Comparison of ENCODE assay signal across 26 mouse cellular contexts in genomic region chr5:65068166-65068565, GRCm38 (mm10). TPM values are rescaled to one million over a fixed set of nuclear protein-coding genes. Genes with fewer than 3 reads are reported as not detected.
DNase-seq lines count a peak whose midpoint lies in the region; ATAC-seq lines count a peak whose summit lies in the region.
"Had no signal": no experiment of that assay in that cellular context is flagged by ENCODE, and none has a peak within 500 bp of the region (broad histone marks: within the 10 kb centered on the region; RNA-seq: fewer than 3 reads in every experiment).

No protein-coding gene starts in this region.

- peak; percentile 30; the same call in 1 of the 2 replicates for ATAC-seq in limb, embryonic 13.5 days (ENCODE audit: low FRiP score, low read depth)
- ATAC-seq: activated CD4-positive, CD25-positive, alpha-beta regulatory T cell, adult 4 months; CD4-positive, CD25-positive, alpha-beta regulatory T cell, adult 4 months; forebrain, embryonic 14.5 days; forebrain, embryonic 16.5 days; Patski had no signal

- WGBS in limb, embryonic 13.5 days = 38% methylated on average over 6 of the region's 6 CpGs
- WGBS in limb, embryonic 10.5 days = 60% methylated on average over 6 of the region's 6 CpGs

- intact Hi-C loops in heart, postnatal 25 days (cut with DNase I) = no loop called here

- no peaks in the 10 kb centered on the region for H3K36me3 ChIP-seq in limb, embryonic 13.5 days
- H3K36me3 ChIP-seq in limb, embryonic 10.5 days = no peaks in the 10 kb centered on the region
- H3K36me3 ChIP-seq: embryonic facial prominence, embryonic 10.5 days; embryonic facial prominence, embryonic 12.5 days; forebrain, embryonic 10.5 days; forebrain, embryonic 12.5 days; G1E had no signal

- no peak overlapping the region for H3K4me2 ChIP-seq in limb, embryonic 13.5 days (replicated peaks)
- H3K4me2 ChIP-seq: embryonic facial prominence, embryonic 12.5 days; forebrain, embryonic 12.5 days had no signal

- DNase-seq in heart, adult 11 months = peak; percentile 61
- DNase-seq in heart, postnatal 25 days (ENCODE audit: low spot score) = no peak
- no peak for DNase-seq in limb, embryonic 10.5 days (ENCODE audit: low spot score)
- peak; percentile 95 for DNase-seq in fat pad, adult 2 months (ENCODE audit: extremely low read depth, low read depth, low spot score)
- no peak for DNase-seq in urinary bladder, adult 18-20 months (ENCODE audit: low spot score in 2 of 2)
- DNase-seq: adrenal gland, adult 8-10 months; adrenal gland, postnatal 14 days; adrenal gland, postnatal 36 days; B cell, adult 2 months; cerebellum, adult 11-12 months; cerebellum, adult 2 months; cerebellum, adult 9-10 months; cerebellum, postnatal 10 days; cerebellum, postnatal 25 days had no signal

- H3K27me3 ChIP-seq in limb, embryonic 13.5 days = no peaks in the 10 kb centered on the region
- no peaks in the 10 kb centered on the region for H3K27me3 ChIP-seq in limb, embryonic 10.5 days (ENCODE audit: low read depth, poor library complexity, severe bottlenecking)
- H3K27me3 ChIP-seq: CH12.LX; embryonic facial prominence, embryonic 12.5 days; forebrain, embryonic 12.5 days; Patski had no signal

- no peaks in the 10 kb centered on the region for H3K9me3 ChIP-seq in limb, embryonic 13.5 days
- H3K9me3 ChIP-seq in limb, embryonic 10.5 days (replicated peaks) = no peaks in the 10 kb centered on the region
- H3K9me3 ChIP-seq: embryonic facial prominence, embryonic 10.5 days; embryonic facial prominence, embryonic 12.5 days; forebrain, embryonic 10.5 days; forebrain, embryonic 12.5 days; G1E had no signal

- H3K4me1 ChIP-seq in limb, embryonic 13.5 days = peaks cover 17% of the 10 kb centered on the region
- H3K4me1 ChIP-seq in limb, embryonic 10.5 days = peaks cover 38% of the 10 kb centered on the region
- H3K4me1 ChIP-seq: embryonic facial prominence, embryonic 12.5 days had no signal

- H3K4me3 ChIP-seq in limb, embryonic 13.5 days = no peak overlapping the region
- no peak overlapping the region for H3K4me3 ChIP-seq in limb, embryonic 10.5 days
- H3K4me3 ChIP-seq: embryonic facial prominence, embryonic 10.5 days; embryonic facial prominence, embryonic 12.5 days; forebrain, embryonic 10.5 days; forebrain, embryonic 12.5 days had no signal

- H3K9ac ChIP-seq in limb, embryonic 13.5 days = no peak overlapping the region
- H3K9ac ChIP-seq: embryonic facial prominence, embryonic 12.5 days; forebrain, embryonic 12.5 days had no signal

- H3K27ac ChIP-seq in limb, embryonic 13.5 days = no peak overlapping the region
- no peak overlapping the region for H3K27ac ChIP-seq in limb, embryonic 10.5 days
- H3K27ac ChIP-seq: embryonic facial prominence, embryonic 10.5 days; embryonic facial prominence, embryonic 12.5 days; forebrain, embryonic 10.5 days; forebrain, embryonic 12.5 days had no signal

RNA-seq across cellular contexts. Expression of gene Tmem156, which starts 23.8 kb away (rescaled TPM):
- total RNA-seq in heart, postnatal 25 days (2021) = not detected
- polyA plus RNA-seq in limb, embryonic 13.5 days (2015; fragmentation: Nextera tagmentation; extraction: Ambion mirVana) = 0.33 and 0.42 TPM in 2 replicates
- polyA plus RNA-seq in limb, embryonic 10.5 days (2016; fragmentation: Nextera tagmentation; extraction: Ambion mirVana) = 0.23 TPM in 1 of 2 replicates, not detected in the other
- total RNA-seq: adrenal gland, postnatal 36 days had no signal
- polyA plus RNA-seq: embryonic facial prominence, embryonic 12.5 days; forebrain, embryonic 10.5 days; forebrain, embryonic 12.5 days; G1E; Patski had no signal

RNA-seq across cellular contexts. Expression of gene Klhl5, which starts 39.2 kb away (rescaled TPM):
- 10 to 100 TPM; 13.9 to 14.3 TPM for total RNA-seq in heart, postnatal 25 days (2021)
- 20.8 and 21.6 TPM in 2 replicates for polyA plus RNA-seq in limb, embryonic 13.5 days (2015; fragmentation: Nextera tagmentation; extraction: Ambion mirVana)
- polyA plus RNA-seq in limb, embryonic 10.5 days (2016; fragmentation: Nextera tagmentation; extraction: Ambion mirVana) = 12.7 and 13.0 TPM in 2 replicates

Comparison
In these comparisons a context has a peak if more than half of its experiments do, and no peak if none do; other contexts are left out.
1. DNase-seq: peak in heart, adult 11 months (single experiment) and fat pad, adult 2 months (single experiment); none in heart, postnatal 25 days (single experiment), limb, embryonic 10.5 days (single experiment) and urinary bladder, adult 18-20 months (0 of 2).